Mouse (Mus musculus) forebrain, embryonic 16.5 days (tissue): ENCODE measurements around the gene Tomm20l. TPM values are rescaled to one million over a fixed set of nuclear protein-coding genes. Genes with fewer than 3 reads are reported as not detected.
"Not testable (repeated sequence)": the region's sequence is repeated elsewhere in the genome, so short reads cannot be mapped to it uniquely, and the experiment has no call there.

ENCODE experiments used
- ATAC-seq: fragments of 200-750 bp; cut with Nextera tagmentation; 2 replicates; pipeline ENCODE4 v1.8.0; 2017; ENCODE audit warnings: mild to moderate bottlenecking, moderate library complexity
- H3K27ac ChIP-seq: fragments of 300-500 bp; sonication (generic); 2 replicates; pipeline ENCODE4 v1.5.1; 2014; ENCODE audit warnings: low read length, control low read depth
- H3K27me3 ChIP-seq: fragments of 300-500 bp; sonication (generic); replicated peaks from 2 replicates; pipeline ENCODE4 v1.6.1; 2014; ENCODE audit warnings: low read length; ENCODE audit not compliant: control insufficient read depth, insufficient read depth
- H3K36me3 ChIP-seq: fragments of 300-500 bp; sonication (generic); 2 replicates; pipeline ENCODE4 v1.6.1; 2014; ENCODE audit not compliant: control insufficient read depth, insufficient read depth
- H3K4me1 ChIP-seq: fragments of 300-500 bp; sonication (generic); replicated peaks from 2 replicates; pipeline ENCODE4 v1.6.1; 2014; ENCODE audit warnings: low read length; ENCODE audit not compliant: control insufficient read depth, insufficient read depth
- H3K4me2 ChIP-seq: fragments of 300-500 bp; sonication (generic); 2 replicates; pipeline ENCODE4 v1.6.1; 2014; ENCODE audit warnings: mild to moderate bottlenecking, low read length, control low read depth
- H3K4me3 ChIP-seq: fragments of 300-500 bp; sonication (generic); replicated peaks from 2 replicates; pipeline ENCODE4 v1.5.1; 2014; ENCODE audit warnings: mild to moderate bottlenecking, low read length, control low read depth
- H3K9ac ChIP-seq: fragments of 300-500 bp; sonication (generic); replicated peaks from 2 replicates; pipeline ENCODE4 v1.6.1; 2014; ENCODE audit warnings: low read depth, low read length, control low read depth
- H3K9me3 ChIP-seq: fragments of 300-500 bp; sonication (generic); 2 replicates; pipeline ENCODE4 v1.6.1; 2016; ENCODE audit warnings: low read length; ENCODE audit not compliant: control insufficient read depth
- WGBS: fragments of 180-500 bp; shearing (Covaris S2); extraction: QIAGEN DNeasy Blood & Tissue Kit; methylation state at CpG from one replicate; pipeline ENCODE4 v1.1.7; 2014; 5-methylcytosine and 5-hydroxymethylcytosine counted together
- polyA plus RNA-seq: library from polyadenylated mRNA; unstranded; fragments of >200 nt; fragmentation: Nextera tagmentation; extraction: Ambion mirVana; gene quantifications from 2 replicates; pipeline ENCODE4 v1.2.1, GENCODE M21; 2015

The Tomm20l gene
- polyA plus RNA-seq = not detected in 2 replicates

GRCm38 (mm10) chr12:71111331-71111730 is at the start of gene Tomm20l:
TSS of gene Tomm20l (plus strand) at chr12:71111428.
- Histone ChIP-seq H3K4me3 (peak within 1 kb of the TSS; percentile 17; the same call in 1 of the 2 replicates), H3K9me3 (no peaks in the 10 kb centered on the region), H3K36me3 (no peaks in the 10 kb centered on the region), H3K27ac (no peak within 1 kb of the TSS), H3K9ac (no peak within 1 kb of the TSS), H3K4me2 (peak within 1 kb of the TSS; percentile 35), H3K4me1 (no peaks in the 10 kb centered on the region; the same call in 1 of the 2 replicates), H3K27me3 (no peaks in the 10 kb centered on the region)
- WGBS = 4% methylated on average over 33 of the region's 33 CpGs
- ATAC-seq = no peak

GRCm38 (mm10) chr12:71069846-71070245 is 41.4 kb upstream of the Tomm20l start:
- Histone ChIP-seq H3K4me1 (no peaks in the 10 kb centered on the region), H3K9me3 (no peaks in the 10 kb centered on the region), H3K36me3 (peaks cover 56% of the 10 kb centered on the region), H3K4me3 (no peak overlapping the region), H3K27me3 (no peaks in the 10 kb centered on the region), H3K4me2 (no peak overlapping the region), H3K9ac (no peak overlapping the region), H3K27ac (no peak overlapping the region)
- no peak for ATAC-seq
- WGBS = 95% methylated on average over 17 of the region's 17 CpGs

GRCm38 (mm10) chr12:71072048-71072447 is 39.2 kb upstream of the Tomm20l start:
- Histone ChIP-seq H3K4me2 (no peak overlapping the region), H3K27me3 (no peaks in the 10 kb centered on the region), H3K4me1 (no peaks in the 10 kb centered on the region), H3K9me3 (no peaks in the 10 kb centered on the region), H3K27ac (no peak overlapping the region), H3K4me3 (no peak overlapping the region), H3K36me3 (peaks cover 65% of the 10 kb centered on the region), H3K9ac (no peak overlapping the region)
- WGBS = 90% methylated on average over 4 of the region's 4 CpGs
- no peak for ATAC-seq

- Histone ChIP-seq H3K4me2 (no peak overlapping the region), H3K27me3 (no peaks in the 10 kb centered on the region), H3K36me3 (peaks cover 59% of the 10 kb centered on the region), H3K9ac (no peak overlapping the region), H3K9me3 (no peaks in the 10 kb centered on the region), H3K27ac (no peak overlapping the region), H3K4me1 (no peaks in the 10 kb centered on the region), H3K4me3 (no peak overlapping the region)
- 60% methylated on average over 12 of the region's 12 CpGs for WGBS
- peak; percentile 82 for ATAC-seq
These were observed 38.0 kb upstream of the Tomm20l start for GRCm38 (mm10) chr12:71073113-71073730.

- ATAC-seq = no peak
- no peak overlapping the region for H3K4me3 ChIP-seq
These were observed 24.9 kb upstream of the Tomm20l start for GRCm38 (mm10) chr12:71086331-71086730.

GRCm38 (mm10) chr12:71104275-71104674 is 7.0 kb upstream of the Tomm20l start:
- not testable (repeated sequence) for ATAC-seq, H3K9me3 ChIP-seq
- WGBS = 89% methylated on average over 4 of the region's 4 CpGs

More at GRCm38 (mm10) chr12:71086331-71086730, 24.9 kb upstream of the Tomm20l start:
- H3K4me1 ChIP-seq = no peaks in the 10 kb centered on the region
- H3K9ac ChIP-seq = no peak overlapping the region
- H3K4me2 ChIP-seq = no peak overlapping the region
- no peak overlapping the region for H3K27ac ChIP-seq
- H3K27me3 ChIP-seq = no peaks in the 10 kb centered on the region
- WGBS = 93% methylated on average over 8 of the region's 8 CpGs
- no peaks in the 10 kb centered on the region for H3K9me3 ChIP-seq
- peaks cover 5% of the 10 kb centered on the region; the same call in 1 of the 2 replicates for H3K36me3 ChIP-seq

GRCm38 (mm10) chr12:71107216-71107771 is 3.9 kb upstream of the Tomm20l start:
- Histone ChIP-seq H3K9ac (no peak overlapping the region), H3K27ac (no peak overlapping the region), H3K27me3 (no peaks in the 10 kb centered on the region), H3K4me3 (no peak overlapping the region), H3K4me2 (no peak overlapping the region), H3K36me3 (no peaks in the 10 kb centered on the region), H3K9me3 (no peaks in the 10 kb centered on the region), H3K4me1 (no peaks in the 10 kb centered on the region)
- 89% methylated on average over 6 of the region's 6 CpGs for WGBS
- no peak for ATAC-seq

More at GRCm38 (mm10) chr12:71104275-71104674, 7.0 kb upstream of the Tomm20l start:
- H3K4me2 ChIP-seq, H3K27me3 ChIP-seq, H3K4me3 ChIP-seq, H3K27ac ChIP-seq, H3K4me1 ChIP-seq, H3K36me3 ChIP-seq, H3K9ac ChIP-seq: not testable (repeated sequence)

- ATAC-seq = no peak
- H3K27ac ChIP-seq = no peak overlapping the region
- 84% methylated on average over 10 of the region's 10 CpGs for WGBS
These were observed 1.8 kb downstream of the Tomm20l start for GRCm38 (mm10) chr12:71113074-71113473.

GRCm38 (mm10) chr12:71113675-71114288 is 2.6 kb downstream of the Tomm20l start:
- no peak overlapping the region for H3K27ac ChIP-seq
- no peaks in the 10 kb centered on the region for H3K9me3 ChIP-seq
- H3K4me2 ChIP-seq = 0 out of 2 replicates have a peak overlapping the region, but pooled peaks have one; percentile 4
- WGBS = 28% methylated on average over 12 of the region's 12 CpGs
- ATAC-seq = no peak
- no peaks in the 10 kb centered on the region; the same call in 1 of the 2 replicates for H3K4me1 ChIP-seq
- no peak overlapping the region for H3K9ac ChIP-seq
- H3K27me3 ChIP-seq = no peaks in the 10 kb centered on the region
- H3K4me3 ChIP-seq = no peak overlapping the region
- H3K36me3 ChIP-seq = no peaks in the 10 kb centered on the region

More at GRCm38 (mm10) chr12:71113074-71113473, 1.8 kb downstream of the Tomm20l start:
- Histone ChIP-seq H3K36me3 (no peaks in the 10 kb centered on the region), H3K27me3 (no peaks in the 10 kb centered on the region), H3K9me3 (no peaks in the 10 kb centered on the region), H3K4me3 (no peak overlapping the region), H3K4me2 (no peak overlapping the region), H3K9ac (no peak overlapping the region), H3K4me1 (no peaks in the 10 kb centered on the region; the same call in 1 of the 2 replicates)
